Mouse (Mus musculus) adipocyte (in vitro differentiated cells): ENCODE data around the gene Gbp7.
"Not testable (repeated sequence)": the region's sequence is repeated elsewhere in the genome, so short reads cannot be mapped to it uniquely, and the experiment has no call there.

Source experiments
- DNase-seq: peaks from one replicate; pipeline ENCODE4 v3.0.0-alpha.2; 2016; ENCODE audit warnings: low spot score

Gene Gbp7

GRCm38 (mm10) chr3:142561045-142561646 lies 31.0 kb downstream of the Gbp7 start:
- no peak for DNase-seq

GRCm38 (mm10) chr3:142561666-142562065 lies 31.5 kb downstream of the Gbp7 start:
- no peak for DNase-seq

- not testable (repeated sequence) for DNase-seq
Observed at GRCm38 (mm10) chr3:142567490-142567889, 37.3 kb downstream of the Gbp7 start.

GRCm38 (mm10) chr3:142570738-142571137 lies 40.6 kb downstream of the Gbp7 start:
- DNase-seq = no peak

GRCm38 (mm10) chr3:142577108-142577507 lies 47.0 kb downstream of the Gbp7 start:
- no peak for DNase-seq

- no peak for DNase-seq
Observed at GRCm38 (mm10) chr3:142578342-142578741, 48.2 kb downstream of the Gbp7 start.

- DNase-seq = no peak
Observed at GRCm38 (mm10) chr3:142583067-142583466, 52.9 kb downstream of the Gbp7 start.

GRCm38 (mm10) chr3:142587386-142587785 lies 57.2 kb downstream of the Gbp7 start:
- no peak for DNase-seq

- DNase-seq = peak; percentile 51
Observed at GRCm38 (mm10) chr3:142588888-142589287, 58.7 kb downstream of the Gbp7 start.

GRCm38 (mm10) chr3:142590431-142591067 lies 60.4 kb downstream of the Gbp7 start:
- no peak for DNase-seq

GRCm38 (mm10) chr3:142594547-142594946 lies 64.4 kb downstream of the Gbp7 start, which contains the start of gene Gbp2b:
Gbp2b (plus strand) TSS chr3:142594847.
- DNase-seq = no peak

- no peak for DNase-seq
Observed at GRCm38 (mm10) chr3:142597923-142598322, 67.8 kb downstream of the Gbp7 start.
